Mouse (Mus musculus) liver, embryonic 16.5 days (tissue): ENCODE results near the gene Vegfa. TPM values are rescaled to one million over a fixed set of nuclear protein-coding genes. Genes with fewer than 3 reads are reported as not detected.

ENCODE experiments used
- ATAC-seq: fragments of 200-750 bp; cut with Nextera tagmentation; 2 replicates; pipeline ENCODE4 v1.8.0; 2017; ENCODE audit warnings: low read depth, mild to moderate bottlenecking, moderate number of reproducible peaks, moderate library complexity
- H3K27ac ChIP-seq: fragments of 300-500 bp; sonication (generic); 2 replicates; pipeline ENCODE4 v1.5.1; 2014; ENCODE audit warnings: mild to moderate bottlenecking, low read length
- H3K27me3 ChIP-seq: fragments of 300-500 bp; sonication (generic); 2 replicates; pipeline ENCODE4 v1.6.1; 2014; ENCODE audit warnings: low read depth, low read length, mixed read lengths; ENCODE audit not compliant: control insufficient read depth, insufficient read depth
- H3K36me3 ChIP-seq: fragments of 300-500 bp; sonication (generic); 2 replicates; pipeline ENCODE4 v1.6.1; 2014; ENCODE audit warnings: mild to moderate bottlenecking; ENCODE audit not compliant: control insufficient read depth, insufficient read depth
- H3K4me1 ChIP-seq: fragments of 300-500 bp; sonication (generic); 2 replicates; pipeline ENCODE4 v1.6.1; 2014; ENCODE audit warnings: low read depth, low read length, mixed read lengths; ENCODE audit not compliant: control insufficient read depth
- H3K4me2 ChIP-seq: fragments of 300-500 bp; sonication (generic); 2 replicates; pipeline ENCODE4 v1.6.1; 2014; ENCODE audit warnings: low read depth, low read length, mixed read lengths
- H3K4me3 ChIP-seq: fragments of 300-500 bp; sonication (generic); 2 replicates; pipeline ENCODE4 v1.5.1; 2014; ENCODE audit warnings: low read depth, mild to moderate bottlenecking, low read length
- H3K9ac ChIP-seq: fragments of 300-500 bp; sonication (generic); 2 replicates; pipeline ENCODE4 v1.6.1; 2014; ENCODE audit warnings: low read depth, low read length
- H3K9me3 ChIP-seq: fragments of 300-500 bp; sonication (generic); replicated peaks from 2 replicates; pipeline ENCODE4 v1.6.1; 2016; ENCODE audit warnings: low read length; ENCODE audit not compliant: control insufficient read depth
- WGBS: fragments of 180-500 bp; shearing (Covaris S2); extraction: QIAGEN DNeasy Blood & Tissue Kit; methylation state at CpG from one replicate; pipeline ENCODE4 v1.1.7; 2014; ENCODE audit not compliant: insufficient replicate concordance; 5-methylcytosine and 5-hydroxymethylcytosine counted together
- polyA plus RNA-seq: library from polyadenylated mRNA; unstranded; fragments of >200 nt; fragmentation: Nextera tagmentation; extraction: Ambion mirVana; gene quantifications from 2 replicates; pipeline ENCODE4 v1.2.1, GENCODE M21; 2015

Gene Vegfa
- polyA plus RNA-seq, 1 experiment from 2014 or later = 1.1 TPM

- no peaks in the 10 kb centered on the region for H3K36me3 ChIP-seq
- H3K9ac ChIP-seq = no peak overlapping the region
- no peaks in the 10 kb centered on the region for H3K27me3 ChIP-seq
- H3K4me2 ChIP-seq = peak overlapping the region; percentile 51
- no peak overlapping the region for H3K27ac ChIP-seq
- H3K4me3 ChIP-seq = no peak overlapping the region
- H3K4me1 ChIP-seq = peaks cover 8% of the 10 kb centered on the region
- peak; percentile 18 for ATAC-seq
- WGBS = 7% methylated on average over 7 of the region's 7 CpGs
- H3K9me3 ChIP-seq = peaks cover 3% of the 10 kb centered on the region; the same call in 1 of the 2 replicates
Observed at GRCm38 (mm10) chr17:46074398-46075115, 42.4 kb upstream of the Vegfa start.

- H3K4me1 ChIP-seq = peaks cover 8% of the 10 kb centered on the region
- H3K9ac ChIP-seq = no peak overlapping the region
- peak overlapping the region; percentile 51 for H3K4me2 ChIP-seq
- WGBS = 3% methylated on average over 23 of the region's 23 CpGs
- peak; percentile 88 for ATAC-seq
- peaks cover under 1% of the 10 kb centered on the region; the same call in 1 of the 2 replicates for H3K9me3 ChIP-seq
- no peaks in the 10 kb centered on the region for H3K27me3 ChIP-seq
- H3K36me3 ChIP-seq = no peaks in the 10 kb centered on the region
- no peak overlapping the region for H3K27ac ChIP-seq
- H3K4me3 ChIP-seq = peak overlapping the region; percentile 18
Observed at GRCm38 (mm10) chr17:46073730-46074301, 41.6 kb upstream of the Vegfa start.

- H3K4me3 ChIP-seq = no peak overlapping the region
- H3K9me3 ChIP-seq = no peaks in the 10 kb centered on the region
- no peak for ATAC-seq
- H3K4me1 ChIP-seq = peaks cover 8% of the 10 kb centered on the region
- WGBS = 71% methylated on average over 3 of the region's 3 CpGs
- H3K4me2 ChIP-seq = no peak overlapping the region
- no peak overlapping the region for H3K9ac ChIP-seq
- no peaks in the 10 kb centered on the region for H3K27me3 ChIP-seq
- H3K27ac ChIP-seq = no peak overlapping the region
- no peaks in the 10 kb centered on the region for H3K36me3 ChIP-seq
Observed at GRCm38 (mm10) chr17:46071531-46071930, 39.4 kb upstream of the Vegfa start.

- H3K9ac ChIP-seq = no peak overlapping the region
- no peak overlapping the region for H3K4me2 ChIP-seq
- H3K4me3 ChIP-seq = no peak overlapping the region
- no peaks in the 10 kb centered on the region for H3K36me3 ChIP-seq
- no peak overlapping the region for H3K27ac ChIP-seq
- WGBS = 54% methylated on average over 9 of the region's 9 CpGs
- H3K4me1 ChIP-seq = peaks cover 8% of the 10 kb centered on the region
- no peaks in the 10 kb centered on the region for H3K27me3 ChIP-seq
- ATAC-seq = no peak
- H3K9me3 ChIP-seq = no peaks in the 10 kb centered on the region
Observed at GRCm38 (mm10) chr17:46070046-46070445, 37.9 kb upstream of the Vegfa start.

GRCm38 (mm10) chr17:46063974-46064312, 31.8 kb upstream of the Vegfa start:
- Histone ChIP-seq H3K9me3 (no peaks in the 10 kb centered on the region), H3K27me3 (no peaks in the 10 kb centered on the region), H3K4me3 (no peak overlapping the region), H3K9ac (no peak overlapping the region), H3K4me1 (no peaks in the 10 kb centered on the region; the same call in 1 of the 2 replicates), H3K36me3 (no peaks in the 10 kb centered on the region), H3K27ac (no peak overlapping the region), H3K4me2 (no peak overlapping the region)
- no peak for ATAC-seq
- 55% methylated on average over 6 of the region's 6 CpGs for WGBS

GRCm38 (mm10) chr17:46063283-46063973, 31.3 kb upstream of the Vegfa start:
- no peak overlapping the region for H3K27ac ChIP-seq
- H3K9ac ChIP-seq = no peak overlapping the region
- H3K27me3 ChIP-seq = no peaks in the 10 kb centered on the region
- ATAC-seq = peak; percentile 41
- 32% methylated on average over 10 of the region's 10 CpGs for WGBS
- no peaks in the 10 kb centered on the region for H3K36me3 ChIP-seq
- no peaks in the 10 kb centered on the region for H3K9me3 ChIP-seq
- no peak overlapping the region for H3K4me3 ChIP-seq
- no peaks in the 10 kb centered on the region; the same call in 1 of the 2 replicates for H3K4me1 ChIP-seq
- H3K4me2 ChIP-seq = no peak overlapping the region

GRCm38 (mm10) chr17:46060253-46060652, 28.1 kb upstream of the Vegfa start:
- H3K9me3 ChIP-seq = no peaks in the 10 kb centered on the region
- peaks cover 4% of the 10 kb centered on the region for H3K4me1 ChIP-seq
- H3K4me3 ChIP-seq = no peak overlapping the region
- H3K36me3 ChIP-seq = no peaks in the 10 kb centered on the region
- 55% methylated on average over 3 of the region's 3 CpGs for WGBS
- H3K4me2 ChIP-seq = no peak overlapping the region
- H3K9ac ChIP-seq = no peak overlapping the region
- H3K27ac ChIP-seq = no peak overlapping the region
- ATAC-seq = no peak
- no peaks in the 10 kb centered on the region for H3K27me3 ChIP-seq

GRCm38 (mm10) chr17:46059226-46059825, 27.2 kb upstream of the Vegfa start:
- 76% methylated on average over 15 of the region's 15 CpGs for WGBS
- Histone ChIP-seq H3K4me3 (no peak overlapping the region), H3K27me3 (no peaks in the 10 kb centered on the region), H3K4me1 (peaks cover 4% of the 10 kb centered on the region), H3K27ac (no peak overlapping the region), H3K9me3 (no peaks in the 10 kb centered on the region), H3K36me3 (no peaks in the 10 kb centered on the region), H3K4me2 (no peak overlapping the region), H3K9ac (no peak overlapping the region)
- ATAC-seq = no peak

GRCm38 (mm10) chr17:46056288-46056687, 24.1 kb upstream of the Vegfa start:
- H3K4me1 ChIP-seq = peaks cover 4% of the 10 kb centered on the region
- H3K9ac ChIP-seq = no peak overlapping the region
- no peaks in the 10 kb centered on the region for H3K27me3 ChIP-seq
- H3K4me2 ChIP-seq = no peak overlapping the region
- 48% methylated on average over 7 of the region's 7 CpGs for WGBS
- ATAC-seq = no peak
- H3K4me3 ChIP-seq = no peak overlapping the region
- H3K9me3 ChIP-seq = no peaks in the 10 kb centered on the region
- no peak overlapping the region for H3K27ac ChIP-seq
- no peaks in the 10 kb centered on the region for H3K36me3 ChIP-seq
